Mouse (Mus musculus): ENCODE measurements around the gene Phykpl.
"Not testable (repeated sequence)": the region's sequence is repeated elsewhere in the genome, so short reads cannot be mapped to it uniquely, and the experiment has no call there.

Phykpl gene

DNA sequence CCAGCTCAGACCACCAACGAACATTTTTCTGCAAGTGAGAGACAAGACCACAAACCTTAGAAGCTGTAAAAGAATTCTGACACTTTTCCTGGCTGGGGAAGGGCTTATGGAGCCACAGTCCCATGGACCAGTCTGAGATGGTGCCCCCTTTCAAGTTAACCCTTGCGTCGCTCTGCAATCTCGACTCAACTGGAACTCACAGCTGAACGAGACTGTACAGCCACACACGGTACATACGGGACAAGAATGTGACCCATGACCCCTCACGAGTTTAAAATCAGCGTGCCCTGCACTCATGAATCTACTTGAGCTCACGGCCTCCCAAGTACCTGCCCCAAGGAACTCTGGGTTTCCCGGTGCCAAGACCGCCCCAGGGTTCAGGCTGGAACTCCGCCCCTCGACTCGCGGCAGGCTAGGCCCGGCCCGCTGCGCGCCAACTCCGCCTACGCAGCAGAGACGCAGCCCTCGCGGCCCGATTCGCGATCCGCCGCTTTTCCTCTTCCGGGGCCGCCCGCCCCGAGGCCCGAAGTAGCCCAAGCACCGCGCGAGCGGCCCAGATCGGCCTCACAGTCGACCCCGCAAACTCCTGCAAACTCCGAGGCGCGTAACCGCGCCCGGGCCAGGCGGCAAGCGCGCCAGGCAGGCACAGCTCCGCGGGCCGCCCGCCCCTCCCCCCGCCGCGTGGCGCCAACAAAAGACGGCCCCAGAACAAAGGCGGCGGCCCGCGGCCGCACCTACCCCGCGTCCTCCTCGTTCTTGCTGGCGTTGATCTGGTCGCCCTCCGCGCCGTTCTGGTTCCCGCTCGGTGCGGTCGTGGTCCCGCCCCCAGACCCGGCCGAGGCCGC, 21.3 kb downstream of the Phykpl start:
- H3K9me3 ChIP-seq (ENCODE audit: low read length) = no peaks in the 10 kb centered on the region
- H3K4me1 ChIP-seq (replicated peaks; ENCODE audit: low read depth, low read length) = peaks cover 66% of the 10 kb centered on the region
- TF ChIP-seq CTCF (conservative IDR thresholded peaks at IDR 0.05; ENCODE audit: low read length) (no peak), POU5F1 (IDR thresholded peaks at IDR 0.05; ENCODE audit: borderline replicate concordance, low read length) (no peak), NANOG (IDR thresholded peaks at IDR 0.05; ENCODE audit: borderline replicate concordance, low read length) (no peak)
- H3K27me3 ChIP-seq (ENCODE audit: insufficient read depth, low read length) = no peaks in the 10 kb centered on the region
- peak overlapping the region; percentile 96 for H3K4me3 ChIP-seq (replicated peaks; ENCODE audit: low read length)
- peaks cover 49% of the 10 kb centered on the region for H3K36me3 ChIP-seq (ENCODE audit: insufficient read depth, low read length)

DNA sequence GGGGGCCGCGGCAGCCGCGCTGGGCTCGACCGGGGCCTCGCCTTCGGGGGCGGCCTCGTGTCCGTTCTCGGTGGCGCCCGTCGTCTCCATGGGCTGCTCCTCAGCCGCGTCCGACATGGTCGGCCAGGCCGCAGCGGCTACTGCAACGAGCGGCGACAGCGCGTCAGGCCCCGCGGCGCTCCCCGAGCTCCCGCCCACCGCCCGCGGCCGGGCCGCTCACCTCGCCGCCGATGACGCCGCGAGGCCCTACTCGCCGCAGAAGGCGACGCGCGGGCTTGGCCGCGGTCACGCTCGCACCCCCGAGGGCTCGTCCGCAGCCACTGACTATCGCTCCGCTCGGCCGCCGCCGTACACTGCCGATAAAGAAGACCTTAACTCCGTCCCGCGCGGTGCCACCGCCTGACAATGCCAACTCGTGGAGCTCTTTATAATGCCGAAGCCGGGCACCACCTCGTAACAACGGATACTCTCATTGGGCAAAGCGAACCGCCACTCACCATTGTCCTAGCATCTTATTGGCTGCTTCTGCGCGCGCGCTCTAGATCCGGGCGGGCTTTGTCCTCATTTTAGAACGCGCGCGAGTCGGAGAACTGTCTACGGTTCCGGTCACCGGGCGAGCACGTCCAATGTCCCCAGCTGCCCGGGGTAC, 22.0 kb downstream of the Phykpl start, which contains the start of gene Hnrnpab:
Gene Hnrnpab (minus strand): TSS at position 401 of the 649 bp plus-strand sequence.
- Histone ChIP-seq H3K9me3 (ENCODE audit: low read length) (no peaks in the 10 kb centered on the region), H3K4me1 (replicated peaks; ENCODE audit: low read depth, low read length) (peaks cover 59% of the 10 kb centered on the region), H3K27me3 (ENCODE audit: insufficient read depth, low read length) (no peaks in the 10 kb centered on the region), H3K4me3 (replicated peaks; ENCODE audit: low read length) (peak within 1 kb of the TSS; percentile 96), H3K36me3 (ENCODE audit: insufficient read depth, low read length) (peaks cover 42% of the 10 kb centered on the region)
- TF ChIP-seq POU5F1 (IDR thresholded peaks at IDR 0.05; ENCODE audit: borderline replicate concordance, low read length) (no peak), NANOG (IDR thresholded peaks at IDR 0.05; ENCODE audit: borderline replicate concordance, low read length) (no peak), CTCF (conservative IDR thresholded peaks at IDR 0.05; ENCODE audit: low read length) (no peak)

DNA sequence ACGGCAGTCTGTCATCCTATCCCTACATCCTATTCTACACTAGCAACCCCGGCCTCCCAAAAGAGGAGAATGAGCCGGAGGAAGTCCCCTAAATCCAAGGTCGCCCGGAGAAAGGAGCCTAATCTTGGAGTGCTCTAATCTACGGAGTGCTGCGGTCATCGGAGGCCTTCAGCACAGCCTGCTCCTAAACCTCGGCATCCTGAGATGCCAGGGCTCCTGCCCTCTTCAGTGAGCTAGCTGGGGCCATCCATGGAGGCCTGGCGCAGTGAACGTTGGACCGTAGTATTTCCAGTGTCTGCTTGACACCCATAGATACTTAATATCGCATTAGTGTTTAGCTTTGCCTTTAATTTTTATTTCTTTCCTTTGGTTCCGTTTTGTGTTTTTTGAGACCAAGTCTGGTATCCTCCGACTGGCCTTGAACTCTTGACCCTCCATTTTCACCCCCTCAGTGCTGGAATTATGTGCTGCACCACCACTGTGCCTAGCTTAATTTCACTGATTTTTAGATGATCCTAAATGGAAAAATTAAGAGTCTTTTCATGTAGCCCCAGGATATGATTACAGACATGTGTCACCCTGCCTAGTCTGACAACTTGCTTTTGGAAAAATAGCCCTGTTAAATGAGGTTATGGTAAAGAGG, 22.7 kb downstream of the Phykpl start:
- no peaks in the 10 kb centered on the region for H3K9me3 ChIP-seq (ENCODE audit: low read length)
- TF ChIP-seq NANOG (IDR thresholded peaks at IDR 0.05; ENCODE audit: borderline replicate concordance, low read length) = no peak
- TF ChIP-seq POU5F1 (IDR thresholded peaks at IDR 0.05; ENCODE audit: borderline replicate concordance, low read length) = no peak
- no peak for TF ChIP-seq CTCF (conservative IDR thresholded peaks at IDR 0.05; ENCODE audit: low read length)
- H3K4me1 ChIP-seq (replicated peaks; ENCODE audit: low read depth, low read length) = peaks cover 52% of the 10 kb centered on the region
- H3K27me3 ChIP-seq (ENCODE audit: insufficient read depth, low read length) = no peaks in the 10 kb centered on the region
- H3K36me3 ChIP-seq (ENCODE audit: insufficient read depth, low read length) = peaks cover 36% of the 10 kb centered on the region
- peak overlapping the region; percentile 96 for H3K4me3 ChIP-seq (replicated peaks; ENCODE audit: low read length)

DNA sequence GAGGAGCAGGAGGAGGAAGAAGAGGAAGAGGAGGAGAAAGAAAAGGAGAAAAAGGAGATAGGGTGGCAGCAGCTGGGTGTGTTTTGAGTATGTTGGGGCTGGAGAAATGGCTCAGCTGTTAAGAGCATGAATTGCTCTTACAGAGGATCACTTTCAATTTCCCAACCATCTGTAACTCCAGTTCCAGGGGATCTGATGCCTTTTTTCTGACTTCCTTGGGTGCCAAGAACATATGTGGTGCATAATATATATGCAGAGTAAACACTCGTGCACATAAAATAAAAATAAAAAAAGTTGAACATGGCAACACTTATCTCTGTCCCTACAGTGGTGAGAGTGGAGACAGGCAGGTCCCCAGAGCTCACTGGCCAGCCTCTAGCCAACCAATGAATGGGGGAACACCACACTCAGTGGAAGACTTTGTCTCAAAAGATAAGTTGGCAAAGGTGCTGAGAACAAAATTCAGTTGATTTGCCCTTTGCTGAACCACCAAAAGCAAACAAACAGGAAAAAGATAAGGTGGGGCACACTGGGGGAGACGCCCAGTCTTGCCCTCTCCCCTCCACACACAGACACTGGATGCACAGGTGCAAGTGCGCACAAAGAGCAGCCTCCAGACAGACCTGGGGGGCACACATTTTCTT, 24.8 kb downstream of the Phykpl start:
- no peak for TF ChIP-seq CTCF (conservative IDR thresholded peaks at IDR 0.05; ENCODE audit: low read length)
- no peak for TF ChIP-seq NANOG (IDR thresholded peaks at IDR 0.05; ENCODE audit: borderline replicate concordance, low read length)
- no peak for TF ChIP-seq POU5F1 (IDR thresholded peaks at IDR 0.05; ENCODE audit: borderline replicate concordance, low read length)
- no peaks in the 10 kb centered on the region for H3K27me3 ChIP-seq (ENCODE audit: insufficient read depth, low read length)
- no peaks in the 10 kb centered on the region for H3K9me3 ChIP-seq (ENCODE audit: low read length)
- peaks cover 40% of the 10 kb centered on the region for H3K4me1 ChIP-seq (replicated peaks; ENCODE audit: low read depth, low read length)
- H3K36me3 ChIP-seq (ENCODE audit: insufficient read depth, low read length) = peaks cover 14% of the 10 kb centered on the region
- no peak overlapping the region for H3K4me3 ChIP-seq (replicated peaks; ENCODE audit: low read length)

GRCm38 (mm10) chr11:51609940-51610339, 25.4 kb downstream of the Phykpl start:
- H3K4me1 ChIP-seq (replicated peaks; ENCODE audit: low read depth, low read length) = peaks cover 40% of the 10 kb centered on the region
- not testable (repeated sequence) for H3K36me3 ChIP-seq (ENCODE audit: insufficient read depth, low read length); H3K4me3 ChIP-seq (replicated peaks; ENCODE audit: low read length); H3K9me3 ChIP-seq (ENCODE audit: low read length); H3K27me3 ChIP-seq (ENCODE audit: insufficient read depth, low read length)

GRCm38 (mm10) chr11:51614256-51614655, 29.7 kb downstream of the Phykpl start:
- H3K4me3 ChIP-seq (replicated peaks; ENCODE audit: low read length) = peak overlapping the region; percentile 75; the same call in 1 of the 2 replicates
- TF ChIP-seq NANOG (IDR thresholded peaks at IDR 0.05; ENCODE audit: borderline replicate concordance, low read length) = no peak
- peak; percentile 22; the same call in 1 of the 2 replicates for TF ChIP-seq CTCF (conservative IDR thresholded peaks at IDR 0.05; ENCODE audit: low read length)
- no peak for TF ChIP-seq POU5F1 (IDR thresholded peaks at IDR 0.05; ENCODE audit: borderline replicate concordance, low read length)
- H3K4me1 ChIP-seq (replicated peaks; ENCODE audit: low read depth, low read length) = peaks cover 55% of the 10 kb centered on the region
- H3K36me3 ChIP-seq (ENCODE audit: insufficient read depth, low read length) = no peaks in the 10 kb centered on the region
- no peaks in the 10 kb centered on the region for H3K27me3 ChIP-seq (ENCODE audit: insufficient read depth, low read length)
- no peaks in the 10 kb centered on the region for H3K9me3 ChIP-seq (ENCODE audit: low read length)

- no peaks in the 10 kb centered on the region for H3K27me3 ChIP-seq (ENCODE audit: insufficient read depth, low read length)
- peak overlapping the region; percentile 75 for H3K4me3 ChIP-seq (replicated peaks; ENCODE audit: low read length)
- no peaks in the 10 kb centered on the region for H3K9me3 ChIP-seq (ENCODE audit: low read length)
- TF ChIP-seq CTCF (conservative IDR thresholded peaks at IDR 0.05; ENCODE audit: low read length) = no peak
- no peak for TF ChIP-seq POU5F1 (IDR thresholded peaks at IDR 0.05; ENCODE audit: borderline replicate concordance, low read length)
- no peak for TF ChIP-seq NANOG (IDR thresholded peaks at IDR 0.05; ENCODE audit: borderline replicate concordance, low read length)
- H3K36me3 ChIP-seq (ENCODE audit: insufficient read depth, low read length) = no peaks in the 10 kb centered on the region
- H3K4me1 ChIP-seq (replicated peaks; ENCODE audit: low read depth, low read length) = peaks cover 47% of the 10 kb centered on the region
Measured at GRCm38 (mm10) chr11:51615129-51615528, 30.6 kb downstream of the Phykpl start.

GRCm38 (mm10) chr11:51615601-51616000, 31.0 kb downstream of the Phykpl start:
- no peaks in the 10 kb centered on the region for H3K9me3 ChIP-seq (ENCODE audit: low read length)
- H3K4me3 ChIP-seq (replicated peaks; ENCODE audit: low read length) = peak overlapping the region; percentile 75
- no peak for TF ChIP-seq CTCF (conservative IDR thresholded peaks at IDR 0.05; ENCODE audit: low read length)
- TF ChIP-seq POU5F1 (IDR thresholded peaks at IDR 0.05; ENCODE audit: borderline replicate concordance, low read length) = no peak
- TF ChIP-seq NANOG (IDR thresholded peaks at IDR 0.05; ENCODE audit: borderline replicate concordance, low read length) = no peak
- H3K4me1 ChIP-seq (replicated peaks; ENCODE audit: low read depth, low read length) = peaks cover 49% of the 10 kb centered on the region
- H3K27me3 ChIP-seq (ENCODE audit: insufficient read depth, low read length) = no peaks in the 10 kb centered on the region
- H3K36me3 ChIP-seq (ENCODE audit: insufficient read depth, low read length) = peaks cover 5% of the 10 kb centered on the region

GRCm38 (mm10) chr11:51616113-51616512, 31.6 kb downstream of the Phykpl start:
- H3K9me3 ChIP-seq (ENCODE audit: low read length); H3K27me3 ChIP-seq (ENCODE audit: insufficient read depth, low read length); H3K36me3 ChIP-seq (ENCODE audit: insufficient read depth, low read length): not testable (repeated sequence)
- Histone ChIP-seq H3K4me3 (replicated peaks; ENCODE audit: low read length) (peak overlapping the region; percentile 75), H3K4me1 (replicated peaks; ENCODE audit: low read depth, low read length) (peaks cover 54% of the 10 kb centered on the region)
